Mouse (Mus musculus) retina, postnatal 1 day (tissue): Measurements from ENCODE around the gene Prr15l.

Source experiments
- DNase-seq: peaks from one replicate; pipeline ENCODE4 v3.0.0-alpha.2; 2012

Gene Prr15l

DNA sequence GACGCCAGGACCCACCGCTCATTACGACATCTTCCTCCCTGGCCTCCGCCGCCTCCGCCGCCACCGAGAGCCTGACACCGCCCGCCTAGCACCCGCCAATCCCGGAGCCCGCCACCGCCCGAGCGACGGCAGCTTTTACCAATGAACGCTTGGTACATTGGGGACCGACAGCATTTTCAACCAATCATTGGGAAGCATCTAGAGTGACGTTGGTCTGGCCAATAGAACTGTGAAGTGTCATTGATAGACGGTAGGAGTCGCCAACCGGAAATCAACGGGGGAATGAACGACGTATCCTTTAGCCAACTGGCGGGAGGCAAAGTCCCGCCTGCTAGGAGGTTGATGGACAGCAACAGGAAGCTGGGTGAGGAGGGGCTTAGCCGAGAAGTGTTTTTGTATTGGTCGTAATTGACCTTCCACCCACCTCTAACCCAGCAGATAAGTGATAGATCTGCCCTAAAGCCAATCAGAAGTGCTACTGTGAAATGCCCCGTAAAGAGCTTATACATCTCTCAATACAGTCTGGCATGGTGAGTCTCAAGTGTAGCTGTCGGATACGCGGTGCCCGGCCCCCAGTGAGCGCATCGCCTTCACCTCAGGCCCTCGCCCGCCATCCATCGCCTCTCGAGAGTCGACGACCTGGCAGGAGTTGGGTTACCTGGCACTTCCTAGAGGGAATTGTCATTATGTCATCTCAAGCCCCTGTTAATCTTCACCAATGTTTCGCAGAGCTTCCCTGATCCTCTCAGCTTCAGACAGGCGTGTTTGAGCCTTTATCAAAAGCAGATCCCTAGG, 49.9 kb downstream of the Prr15l start:
- DNase-seq: peak; percentile 100

DNA sequence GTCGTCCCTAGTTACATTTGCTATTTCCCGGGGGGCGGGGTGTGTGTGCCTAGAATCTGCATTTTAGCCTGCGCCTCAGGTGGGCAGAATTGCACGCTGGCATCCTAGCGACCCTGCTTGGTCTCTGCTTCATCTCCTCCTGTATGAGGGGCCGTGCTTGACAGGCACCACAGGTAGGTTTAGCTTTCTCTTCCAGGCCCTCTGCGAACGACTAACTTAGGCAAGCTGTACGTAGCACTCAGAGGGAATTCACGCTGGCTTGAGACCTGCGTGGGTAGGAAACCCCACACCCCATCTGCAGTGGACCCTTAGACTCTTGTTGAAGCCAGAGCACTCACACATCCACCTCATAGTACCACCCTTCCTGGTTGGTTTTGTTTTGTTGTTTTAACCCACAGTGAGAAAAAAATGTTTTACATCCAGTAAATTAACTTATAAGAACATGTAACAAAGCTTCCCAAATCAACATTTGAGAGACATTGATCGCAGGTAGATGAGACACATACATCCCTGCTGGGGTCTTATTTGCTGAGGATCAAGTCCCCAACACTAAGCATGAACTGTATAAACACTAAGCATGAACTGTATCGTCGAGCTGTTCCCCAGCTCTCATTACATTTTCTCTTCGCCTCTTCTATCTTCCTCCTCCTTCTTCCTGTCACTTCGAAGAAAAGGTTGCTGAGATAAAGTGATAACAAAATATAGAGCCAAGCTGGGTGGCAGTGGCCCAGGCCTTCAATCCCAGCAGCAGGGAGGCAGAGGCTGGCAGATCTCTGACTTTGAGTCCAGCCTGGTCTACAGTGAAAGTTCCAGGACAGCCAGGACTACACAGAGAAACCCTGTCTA, 50.7 kb downstream of the Prr15l start:
- no peak for DNase-seq

DNA sequence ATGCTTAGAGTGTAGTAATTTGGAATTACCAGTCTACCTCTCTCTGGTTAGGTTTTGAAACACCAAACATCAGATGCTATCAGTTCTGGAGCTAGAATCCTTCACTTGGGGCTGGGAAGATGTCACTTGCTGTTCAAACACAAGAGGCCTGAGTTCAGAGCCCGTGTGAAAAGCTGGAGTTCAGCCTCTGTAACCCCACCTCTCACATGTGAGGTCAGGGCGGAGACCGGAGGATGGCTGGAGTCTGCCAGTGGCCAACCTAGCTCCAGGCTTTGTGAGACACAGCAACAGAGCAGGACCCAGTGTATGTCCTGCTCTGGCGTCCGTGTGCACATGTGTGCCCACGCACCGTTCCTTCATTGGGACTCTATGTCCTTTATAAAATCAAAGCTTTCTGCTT, 51.4 kb downstream of the Prr15l start:
- no peak for DNase-seq

DNA sequence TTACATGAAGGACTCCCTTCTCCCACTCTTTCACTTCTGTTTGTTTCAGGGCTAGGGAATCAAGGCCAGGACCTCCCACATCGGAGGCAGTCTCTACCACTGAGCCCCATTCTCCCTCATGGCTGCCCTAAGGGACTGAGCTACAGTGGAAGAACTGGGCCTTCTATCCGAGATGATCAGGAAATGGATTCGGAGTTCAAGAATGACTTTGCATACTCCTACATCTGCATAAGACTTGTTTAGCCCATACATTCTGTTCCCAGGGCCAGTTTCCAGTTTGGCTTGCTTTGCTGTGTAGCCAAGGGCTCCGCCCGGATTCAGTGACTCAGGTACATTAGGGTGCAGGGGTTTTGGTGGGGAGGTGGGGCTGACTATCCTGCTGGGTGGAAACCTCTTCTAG, 52.1 kb downstream of the Prr15l start:
- DNase-seq: no peak

DNA sequence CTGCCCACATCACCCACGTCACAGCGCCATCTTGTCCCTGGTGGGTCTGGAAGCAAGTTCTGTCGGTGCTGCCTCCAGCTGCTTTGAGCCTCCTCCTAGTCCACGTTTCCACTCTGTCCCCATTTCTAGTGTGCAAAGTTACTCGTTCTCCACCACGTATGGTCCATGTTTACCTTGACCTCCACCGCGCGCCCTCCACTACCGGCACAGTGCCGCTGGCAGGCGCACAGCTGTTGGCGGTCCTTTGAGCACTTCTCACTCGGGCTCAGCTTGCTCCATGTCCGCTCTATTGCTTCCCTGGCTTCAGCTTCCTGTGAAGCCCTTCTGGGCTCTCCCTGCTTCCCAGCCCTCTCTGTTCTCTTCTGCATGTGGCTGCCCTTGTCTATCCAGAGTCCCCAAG, 53.6 kb downstream of the Prr15l start:
- DNase-seq: no peak

DNA sequence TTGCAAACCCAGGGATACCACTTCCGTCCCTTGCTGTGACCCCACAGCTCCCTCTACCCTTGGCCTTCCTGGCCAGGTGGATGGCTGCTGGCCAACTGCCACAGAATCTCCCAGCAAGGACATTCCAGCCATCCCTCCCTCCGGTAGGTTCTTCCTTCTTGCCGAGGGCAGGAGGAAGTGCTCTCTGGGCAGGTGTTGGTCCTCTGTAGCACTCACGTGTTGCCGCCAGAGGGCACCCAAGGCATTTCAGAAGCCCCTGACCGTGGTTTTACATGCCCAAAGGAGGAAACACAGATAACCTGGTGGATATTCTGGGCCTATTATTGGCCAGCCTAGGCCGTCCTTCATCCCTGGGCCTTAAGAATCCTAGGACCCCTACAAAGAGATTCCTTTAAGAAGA, 54.5 kb downstream of the Prr15l start:
- peak; percentile 88 for DNase-seq

DNA sequence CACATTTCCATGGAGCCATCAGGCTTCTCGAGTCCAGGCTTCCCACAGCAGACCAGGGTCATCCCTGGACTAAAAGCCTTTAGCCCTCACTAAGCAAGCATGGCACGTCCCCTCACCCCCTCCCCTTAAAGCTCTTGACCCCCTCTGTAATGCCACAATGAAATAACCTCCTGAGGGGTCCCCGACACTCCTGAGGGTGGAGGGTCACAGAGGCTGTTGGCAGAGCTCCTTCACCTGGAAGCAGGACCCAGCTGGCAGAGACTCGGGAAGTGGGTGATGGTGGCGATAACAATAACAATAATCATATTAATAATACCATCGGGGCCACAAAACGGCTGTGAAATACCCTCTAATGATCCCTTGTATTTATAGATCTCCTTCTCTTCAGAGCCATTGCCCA, 55.0 kb downstream of the Prr15l start, which contains the start of gene Sp2:
Sp2 (minus strand) TSS at position 101 of the 400 bp plus-strand sequence.
- DNase-seq: no peak

DNA sequence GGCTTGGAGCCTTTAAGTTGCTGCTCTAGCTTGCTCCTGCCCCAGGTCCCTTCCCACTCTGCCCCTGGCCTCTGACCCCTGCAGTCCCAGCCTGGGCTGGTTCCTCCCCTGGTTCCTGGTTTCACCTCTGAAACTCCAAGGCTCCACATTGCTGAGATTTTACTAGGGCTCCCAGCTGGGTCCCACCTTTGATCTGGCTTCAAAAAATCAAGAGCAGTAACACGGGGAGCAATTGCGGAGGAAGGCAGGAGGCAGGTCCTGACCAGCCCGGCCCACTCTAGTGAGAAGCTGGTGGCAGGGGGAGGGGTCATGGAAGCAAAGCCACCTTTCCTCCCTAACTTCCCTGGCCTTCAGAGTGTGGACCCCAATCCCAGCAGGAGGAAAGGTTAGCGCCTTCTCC, 57.0 kb downstream of the Prr15l start:
- DNase-seq: no peak

DNA sequence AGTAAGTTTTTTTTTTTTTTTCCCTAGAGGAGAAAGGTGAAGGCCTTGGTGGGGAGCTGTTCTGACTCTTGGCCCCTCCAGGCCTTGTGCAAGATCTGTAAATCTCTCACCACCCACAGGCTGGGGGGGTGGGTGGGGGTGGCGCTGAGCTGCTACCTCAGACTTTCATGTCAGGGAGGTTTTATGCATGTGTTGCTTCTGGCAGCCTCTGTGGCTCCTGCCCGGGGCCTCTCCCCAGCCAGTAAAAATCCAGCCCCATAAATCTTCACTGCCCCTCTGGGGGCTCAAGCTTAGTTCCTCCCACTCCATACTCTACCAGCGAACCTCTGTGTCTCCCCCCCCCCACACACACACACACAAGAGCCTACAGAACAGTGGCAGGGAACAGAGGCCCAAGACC, 58.6 kb downstream of the Prr15l start:
- DNase-seq: no peak
